Mouse (Mus musculus): ENCODE measurements around the gene Foxe1.

Foxe1 gene

GRCm38 (mm10) chr4:46347580-46348515, 4.4 kb downstream of the Foxe1 start:
- no peak for DNase-seq (ENCODE audit: low spot score in 2 of 2)

GRCm38 (mm10) chr4:46348897-46349296, 5.5 kb downstream of the Foxe1 start:
- no peak for DNase-seq (ENCODE audit: low spot score in 2 of 2)

GRCm38 (mm10) chr4:46349530-46349929, 6.1 kb downstream of the Foxe1 start:
- no peak for DNase-seq (ENCODE audit: low spot score in 2 of 2)

GRCm38 (mm10) chr4:46353045-46353444, 9.6 kb downstream of the Foxe1 start:
- DNase-seq (ENCODE audit: low spot score in 2 of 2), result no peak

GRCm38 (mm10) chr4:46356351-46357133, 13.1 kb downstream of the Foxe1 start:
- DNase-seq (ENCODE audit: low spot score in 2 of 2), result peak; percentile 23 to 29

GRCm38 (mm10) chr4:46359539-46360253, 16.3 kb downstream of the Foxe1 start:
- no peak for DNase-seq (ENCODE audit: low spot score in 2 of 2)

- DNase-seq (ENCODE audit: low spot score in 2 of 2), result peak; percentile 29 to 51
Observed at GRCm38 (mm10) chr4:46361258-46361657, 17.8 kb downstream of the Foxe1 start.

GRCm38 (mm10) chr4:46364360-46364759, 21.0 kb downstream of the Foxe1 start:
- DNase-seq (ENCODE audit: low spot score in 2 of 2), result no peak

- DNase-seq (ENCODE audit: low spot score in 2 of 2), result no peak
Observed at GRCm38 (mm10) chr4:46367487-46367959, 24.1 kb downstream of the Foxe1 start.

GRCm38 (mm10) chr4:46369070-46369469, 25.7 kb downstream of the Foxe1 start:
- DNase-seq (ENCODE audit: low spot score in 2 of 2), result no peak

- DNase-seq (ENCODE audit: low spot score in 2 of 2), result no peak
Observed at GRCm38 (mm10) chr4:46370406-46370805, 27.0 kb downstream of the Foxe1 start.

- DNase-seq (ENCODE audit: low spot score in 2 of 2), result no peak
Observed at GRCm38 (mm10) chr4:46371030-46371429, 27.6 kb downstream of the Foxe1 start.

GRCm38 (mm10) chr4:46374455-46374854, 31.0 kb downstream of the Foxe1 start:
- DNase-seq (ENCODE audit: low spot score in 2 of 2), result no peak

- DNase-seq (ENCODE audit: low spot score in 2 of 2), result peak; percentile 65 to 73
Observed at GRCm38 (mm10) chr4:46374869-46375368, 31.5 kb downstream of the Foxe1 start.

GRCm38 (mm10) chr4:46388556-46388955, 45.1 kb downstream of the Foxe1 start:
- DNase-seq (ENCODE audit: low spot score in 2 of 2), result no peak

- peak; percentile 92 to 93 for DNase-seq (ENCODE audit: low spot score in 2 of 2)
Observed at GRCm38 (mm10) chr4:46389013-46389611, 45.7 kb downstream of the Foxe1 start, which contains the start of gene Trmo. Gene Trmo (minus strand): TSS chr4:46389437.

GRCm38 (mm10) chr4:46389612-46390341, 46.4 kb downstream of the Foxe1 start:
- DNase-seq (ENCODE audit: low spot score in 2 of 2), result peak in 1 of 2 experiments; percentile 10

GRCm38 (mm10) chr4:46390390-46390970, 47.1 kb downstream of the Foxe1 start:
- peak; percentile 48 to 68 for DNase-seq (ENCODE audit: low spot score in 2 of 2)

- no peak for DNase-seq (ENCODE audit: low spot score in 2 of 2)
Observed at GRCm38 (mm10) chr4:46394388-46394787, 51.0 kb downstream of the Foxe1 start.

- DNase-seq (ENCODE audit: low spot score in 2 of 2), result no peak
Observed at GRCm38 (mm10) chr4:46395736-46396135, 52.3 kb downstream of the Foxe1 start.
